Mouse (Mus musculus): Measurements from ENCODE around the gene Ptchd4. TPM values are rescaled to one million over a fixed set of nuclear protein-coding genes. Genes with fewer than 3 reads are reported as not detected.

Ptchd4 gene
- polyA plus RNA-seq (2016; fragmentation: Nextera tagmentation; extraction: Ambion mirVana) = 0.16 and 0.31 TPM in 2 replicates

GRCm38 (mm10) chr17:42315669-42316611 lies at the start of gene Ptchd4:
Gene Ptchd4, plus strand, starts transcription at chr17:42315947.
- WGBS = under 1% methylated on average over 55 of the region's 56 CpGs
- Histone ChIP-seq H3K4me1 (peaks cover 13% of the 10 kb centered on the region; the same call in 1 of the 2 replicates), H3K4me3 (peak within 1 kb of the TSS; percentile 72), H3K36me3 (no peaks in the 10 kb centered on the region), H3K27me3 (ENCODE audit: insufficient read depth, poor library complexity, severe bottlenecking) (peaks cover 29% of the 10 kb centered on the region), H3K27ac (no peak within 1 kb of the TSS), H3K9me3 (no peaks in the 10 kb centered on the region)
- DNase-seq (ENCODE audit: low spot score) = peak; percentile 75

- WGBS = 71% methylated on average over 2 of the region's 2 CpGs
These were observed 38.9 kb upstream of the Ptchd4 start for GRCm38 (mm10) chr17:42276861-42277260.

GRCm38 (mm10) chr17:42284391-42284790 lies 31.4 kb upstream of the Ptchd4 start:
- H3K4me3 ChIP-seq = no peak overlapping the region
- H3K9me3 ChIP-seq = no peaks in the 10 kb centered on the region
- no peak overlapping the region for H3K27ac ChIP-seq
- H3K36me3 ChIP-seq = no peaks in the 10 kb centered on the region
- H3K4me1 ChIP-seq = no peaks in the 10 kb centered on the region
- no peak for DNase-seq (ENCODE audit: low spot score)
- WGBS = 62% methylated on average over 1 of the region's 1 CpGs
- H3K27me3 ChIP-seq (ENCODE audit: insufficient read depth, poor library complexity, severe bottlenecking) = no peaks in the 10 kb centered on the region

More at GRCm38 (mm10) chr17:42276861-42277260, 38.9 kb upstream of the Ptchd4 start:
- no peaks in the 10 kb centered on the region for H3K27me3 ChIP-seq (ENCODE audit: insufficient read depth, poor library complexity, severe bottlenecking)
- no peak overlapping the region for H3K4me3 ChIP-seq
- H3K9me3 ChIP-seq = no peaks in the 10 kb centered on the region
- no peaks in the 10 kb centered on the region for H3K4me1 ChIP-seq
- H3K36me3 ChIP-seq = no peaks in the 10 kb centered on the region
- no peak overlapping the region for H3K27ac ChIP-seq
- no peak for DNase-seq (ENCODE audit: low spot score)

GRCm38 (mm10) chr17:42286255-42286654 lies 29.5 kb upstream of the Ptchd4 start:
- DNase-seq (ENCODE audit: low spot score) = no peak
- no peaks in the 10 kb centered on the region for H3K36me3 ChIP-seq
- H3K4me3 ChIP-seq = no peak overlapping the region
- H3K4me1 ChIP-seq = no peaks in the 10 kb centered on the region
- no peaks in the 10 kb centered on the region for H3K27me3 ChIP-seq (ENCODE audit: insufficient read depth, poor library complexity, severe bottlenecking)
- H3K9me3 ChIP-seq = no peaks in the 10 kb centered on the region
- WGBS = 68% methylated on average over 3 of the region's 3 CpGs
- no peak overlapping the region for H3K27ac ChIP-seq

- no peak for DNase-seq (ENCODE audit: low spot score)
- Histone ChIP-seq H3K9me3 (no peaks in the 10 kb centered on the region), H3K4me1 (no peaks in the 10 kb centered on the region), H3K27ac (no peak overlapping the region), H3K4me3 (no peak overlapping the region), H3K27me3 (ENCODE audit: insufficient read depth, poor library complexity, severe bottlenecking) (no peaks in the 10 kb centered on the region), H3K36me3 (no peaks in the 10 kb centered on the region)
These were observed 25.4 kb upstream of the Ptchd4 start for GRCm38 (mm10) chr17:42290341-42290740.

GRCm38 (mm10) chr17:42291793-42292192 lies 24.0 kb upstream of the Ptchd4 start:
- no peaks in the 10 kb centered on the region for H3K9me3 ChIP-seq
- DNase-seq (ENCODE audit: low spot score) = no peak
- WGBS = 39% methylated on average over 5 of the region's 5 CpGs
- no peaks in the 10 kb centered on the region for H3K36me3 ChIP-seq
- no peaks in the 10 kb centered on the region for H3K27me3 ChIP-seq (ENCODE audit: insufficient read depth, poor library complexity, severe bottlenecking)
- H3K4me3 ChIP-seq = no peak overlapping the region
- H3K27ac ChIP-seq = no peak overlapping the region
- no peaks in the 10 kb centered on the region for H3K4me1 ChIP-seq

GRCm38 (mm10) chr17:42297986-42298385 lies 17.8 kb upstream of the Ptchd4 start:
- H3K4me3 ChIP-seq = no peak overlapping the region
- H3K4me1 ChIP-seq = no peaks in the 10 kb centered on the region
- H3K36me3 ChIP-seq = no peaks in the 10 kb centered on the region
- DNase-seq (ENCODE audit: low spot score) = no peak
- 72% methylated on average over 4 of the region's 4 CpGs for WGBS
- no peaks in the 10 kb centered on the region for H3K9me3 ChIP-seq
- no peak overlapping the region for H3K27ac ChIP-seq
- H3K27me3 ChIP-seq (ENCODE audit: insufficient read depth, poor library complexity, severe bottlenecking) = no peaks in the 10 kb centered on the region

- no peak for DNase-seq (ENCODE audit: low spot score)
- no peaks in the 10 kb centered on the region for H3K9me3 ChIP-seq
- no peaks in the 10 kb centered on the region for H3K27me3 ChIP-seq (ENCODE audit: insufficient read depth, poor library complexity, severe bottlenecking)
- 76% methylated on average over 3 of the region's 3 CpGs for WGBS
- H3K27ac ChIP-seq = no peak overlapping the region
- no peaks in the 10 kb centered on the region for H3K4me1 ChIP-seq
- no peaks in the 10 kb centered on the region for H3K36me3 ChIP-seq
- no peak overlapping the region for H3K4me3 ChIP-seq
These were observed 16.1 kb upstream of the Ptchd4 start for GRCm38 (mm10) chr17:42299681-42300080.

GRCm38 (mm10) chr17:42303062-42303577 lies 12.6 kb upstream of the Ptchd4 start:
- Histone ChIP-seq H3K4me1 (no peaks in the 10 kb centered on the region), H3K4me3 (no peak overlapping the region), H3K27me3 (ENCODE audit: insufficient read depth, poor library complexity, severe bottlenecking) (no peaks in the 10 kb centered on the region), H3K36me3 (no peaks in the 10 kb centered on the region), H3K9me3 (no peaks in the 10 kb centered on the region), H3K27ac (no peak overlapping the region)
- WGBS = 65% methylated on average over 4 of the region's 4 CpGs
- DNase-seq (ENCODE audit: low spot score) = no peak

GRCm38 (mm10) chr17:42304262-42304661 lies 11.5 kb upstream of the Ptchd4 start:
- no peaks in the 10 kb centered on the region for H3K4me1 ChIP-seq
- no peak overlapping the region for H3K4me3 ChIP-seq
- whole genome bisulfite sequencing = 69% methylated on average over 4 of the region's 4 CpGs
- H3K9me3 ChIP-seq = no peaks in the 10 kb centered on the region
- H3K27ac ChIP-seq = no peak overlapping the region
- H3K36me3 ChIP-seq = no peaks in the 10 kb centered on the region
- DNase-seq (ENCODE audit: low spot score) = no peak
- no peaks in the 10 kb centered on the region for H3K27me3 ChIP-seq (ENCODE audit: insufficient read depth, poor library complexity, severe bottlenecking)

- Histone ChIP-seq H3K4me1 (no peaks in the 10 kb centered on the region), H3K27ac (no peak overlapping the region), H3K4me3 (no peak overlapping the region), H3K9me3 (no peaks in the 10 kb centered on the region), H3K36me3 (no peaks in the 10 kb centered on the region), H3K27me3 (ENCODE audit: insufficient read depth, poor library complexity, severe bottlenecking) (no peaks in the 10 kb centered on the region)
- DNase-seq (ENCODE audit: low spot score) = no peak
- 89% methylated on average over 1 of the region's 1 CpGs for WGBS
These were observed 8.7 kb upstream of the Ptchd4 start for GRCm38 (mm10) chr17:42307001-42307400.

GRCm38 (mm10) chr17:42310136-42310535 lies 5.6 kb upstream of the Ptchd4 start:
- Histone ChIP-seq H3K27ac (no peak overlapping the region), H3K4me3 (no peak overlapping the region), H3K4me1 (no peaks in the 10 kb centered on the region), H3K36me3 (no peaks in the 10 kb centered on the region), H3K27me3 (ENCODE audit: insufficient read depth, poor library complexity, severe bottlenecking) (no peaks in the 10 kb centered on the region), H3K9me3 (no peaks in the 10 kb centered on the region)
- DNase-seq (ENCODE audit: low spot score) = no peak

GRCm38 (mm10) chr17:42316612-42316982 lies 850 bp downstream of the Ptchd4 start:
- no peaks in the 10 kb centered on the region for H3K36me3 ChIP-seq
- no peak overlapping the region for H3K27ac ChIP-seq
- H3K4me3 ChIP-seq = peak overlapping the region; percentile 72
- peaks cover 29% of the 10 kb centered on the region for H3K27me3 ChIP-seq (ENCODE audit: insufficient read depth, poor library complexity, severe bottlenecking)
- no peak for DNase-seq (ENCODE audit: low spot score)
- 2% methylated on average over 22 of the region's 22 CpGs for WGBS
- H3K4me1 ChIP-seq = peaks cover 13% of the 10 kb centered on the region; the same call in 1 of the 2 replicates
- no peaks in the 10 kb centered on the region for H3K9me3 ChIP-seq

All from heart, embryonic 10.5 days (tissue).